Mouse (Mus musculus) testis, adult 2 months (tissue): ENCODE measurements at regions not wholly inside any gene's neighbourhood (a gene's known extent, or its start where the extent isn't known, plus 50 kb on each side); places are given as distances from the start of the nearest gene placed in this dataset.

ENCODE experiments used
- H3K27ac ChIP-seq: fragments of 200-500 bp; 2 replicates; pipeline ENCODE4 v1.5.1; 2012; ENCODE audit warnings: low read depth, low read length; ENCODE audit not compliant: control insufficient read depth, insufficient read depth
- H3K27me3 ChIP-seq: fragments of 200-500 bp; 2 replicates; pipeline ENCODE4 v1.6.1; 2012; ENCODE audit warnings: mild to moderate bottlenecking, low read length, moderate library complexity; ENCODE audit not compliant: control insufficient read depth, insufficient read depth
- H3K36me3 ChIP-seq: fragments of 200-500 bp; 2 replicates; pipeline ENCODE4 v1.6.1; 2012; ENCODE audit warnings: mild to moderate bottlenecking, low read length; ENCODE audit not compliant: control insufficient read depth, insufficient read depth
- H3K4me1 ChIP-seq: fragments of 200-500 bp; 2 replicates; pipeline ENCODE4 v1.6.1; 2012; ENCODE audit warnings: low read length; ENCODE audit not compliant: control insufficient read depth, insufficient read depth
- H3K4me3 ChIP-seq: fragments of 200-500 bp; 2 replicates; pipeline ENCODE4 v1.5.1; 2012; ENCODE audit warnings: low read depth, mild to moderate bottlenecking, low read length, moderate library complexity, mixed read lengths; ENCODE audit not compliant: control insufficient read depth
- CTCF ChIP-seq: fragments of 200-500 bp; IDR thresholded peaks from 2 replicates; pipeline ENCODE4 v1.5.1; 2012; ENCODE audit warnings: low read depth, mild to moderate bottlenecking, inconsistent platforms, low read length, moderate library complexity; ENCODE audit not compliant: control insufficient read depth, insufficient read depth, insufficient replicate concordance
- POLR2A ChIP-seq: fragments of 200-500 bp; IDR thresholded peaks from 2 replicates; pipeline ENCODE4 v1.6.1; 2012; ENCODE audit warnings: low read depth, mild to moderate bottlenecking, inconsistent platforms, low read length, moderate library complexity; ENCODE audit not compliant: control insufficient read depth

DNA sequence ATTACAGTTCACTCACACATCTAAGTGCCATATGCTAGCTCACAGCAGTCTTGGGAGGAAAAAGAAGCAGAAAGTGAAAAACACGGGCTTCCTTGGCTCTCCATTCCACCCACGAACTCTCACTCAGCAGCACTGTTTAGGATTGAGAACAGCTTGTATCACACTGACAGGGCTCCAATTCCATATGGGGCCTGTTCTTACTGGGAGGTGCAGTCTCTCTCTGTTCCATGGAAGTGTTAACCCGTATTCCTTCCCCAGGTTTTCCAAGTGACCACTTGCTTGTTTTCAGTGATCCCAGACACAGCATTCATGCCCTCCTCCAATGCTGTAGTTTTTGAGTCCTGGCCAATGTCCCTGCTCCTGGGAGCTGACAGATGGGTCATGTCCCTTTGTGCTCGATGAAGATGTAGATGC, 111.5 kb upstream of the C1qtnf3 start:
- H3K4me3 ChIP-seq, result no peak overlapping the region
- no peaks in the 10 kb centered on the region for H3K4me1 ChIP-seq
- H3K27ac ChIP-seq, result no peak overlapping the region
- TF ChIP-seq CTCF (no peak), POLR2A (no peak)
- H3K36me3 ChIP-seq, result no peaks in the 10 kb centered on the region
- no peaks in the 10 kb centered on the region for H3K27me3 ChIP-seq

DNA sequence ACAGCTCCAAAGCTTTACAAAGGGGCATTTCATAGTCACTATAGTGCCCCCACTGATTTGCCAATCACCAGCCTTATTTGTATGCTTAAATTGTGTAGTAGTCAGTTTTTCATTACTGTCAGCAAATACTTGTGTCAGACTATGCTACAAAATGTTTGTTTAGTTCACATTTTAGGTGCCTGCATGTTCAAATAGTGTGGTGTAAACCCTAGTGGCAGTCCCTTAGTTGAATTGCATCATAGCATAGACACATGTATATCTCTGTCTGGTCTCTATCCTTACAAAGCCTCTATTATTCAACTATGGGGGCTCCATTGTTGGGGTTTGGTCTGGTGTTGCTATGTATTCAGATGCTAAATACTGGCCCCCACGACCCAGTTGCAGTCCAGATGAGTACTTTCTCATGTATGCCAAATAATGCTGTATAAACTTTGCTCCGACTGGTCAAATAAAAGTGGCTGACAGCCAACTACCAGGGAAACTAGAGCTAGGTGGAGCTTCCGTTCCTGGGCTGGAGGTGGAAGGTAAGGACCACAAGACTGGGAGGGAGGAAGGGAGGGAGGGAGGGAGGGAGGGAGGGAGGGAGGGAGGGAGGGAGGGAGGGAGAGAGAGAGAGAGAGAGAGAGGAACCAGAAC, 109.0 kb upstream of the C1qtnf3 start:
- no peak overlapping the region for H3K4me3 ChIP-seq
- no peaks in the 10 kb centered on the region for H3K27me3 ChIP-seq
- no peaks in the 10 kb centered on the region for H3K4me1 ChIP-seq
- TF ChIP-seq POLR2A, result no peak
- no peak for TF ChIP-seq CTCF
- H3K36me3 ChIP-seq, result no peaks in the 10 kb centered on the region
- no peak overlapping the region for H3K27ac ChIP-seq

GRCm38 (mm10) chr15:10846722-10847121, 105.4 kb upstream of the C1qtnf3 start:
- no peaks in the 10 kb centered on the region for H3K36me3 ChIP-seq
- no peak for TF ChIP-seq CTCF
- TF ChIP-seq POLR2A, result no peak
- no peak overlapping the region for H3K4me3 ChIP-seq
- H3K27ac ChIP-seq, result no peak overlapping the region
- no peaks in the 10 kb centered on the region for H3K4me1 ChIP-seq
- no peaks in the 10 kb centered on the region for H3K27me3 ChIP-seq

- Histone ChIP-seq H3K27ac (no peak overlapping the region), H3K4me3 (no peak overlapping the region), H3K27me3 (no peaks in the 10 kb centered on the region), H3K36me3 (no peaks in the 10 kb centered on the region), H3K4me1 (peaks cover 12% of the 10 kb centered on the region)
- no peak for TF ChIP-seq CTCF
- no peak for TF ChIP-seq POLR2A
Observed at GRCm38 (mm10) chr15:10864004-10864775, 87.9 kb upstream of the C1qtnf3 start.

DNA sequence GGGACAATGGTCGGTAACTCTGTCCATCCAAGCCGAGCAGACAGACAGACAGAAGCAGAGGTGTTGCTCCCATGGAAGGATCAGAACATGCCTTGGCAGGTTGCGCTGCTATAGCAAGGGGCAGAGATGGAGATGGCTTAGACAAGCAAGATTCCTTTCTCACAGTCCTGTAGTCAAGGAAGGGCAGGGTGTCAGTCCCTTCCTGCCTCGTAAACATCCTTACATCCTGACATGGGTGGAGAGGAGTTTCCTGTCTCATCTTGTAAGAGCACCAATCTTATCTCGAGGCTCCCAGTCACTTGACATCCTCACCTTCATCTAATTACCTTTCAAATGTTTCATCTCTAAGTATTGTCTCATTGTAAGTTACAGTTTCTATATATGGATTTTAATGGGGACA, 87.0 kb upstream of the C1qtnf3 start:
- TF ChIP-seq CTCF (no peak), POLR2A (no peak)
- no peak overlapping the region for H3K27ac ChIP-seq

DNA sequence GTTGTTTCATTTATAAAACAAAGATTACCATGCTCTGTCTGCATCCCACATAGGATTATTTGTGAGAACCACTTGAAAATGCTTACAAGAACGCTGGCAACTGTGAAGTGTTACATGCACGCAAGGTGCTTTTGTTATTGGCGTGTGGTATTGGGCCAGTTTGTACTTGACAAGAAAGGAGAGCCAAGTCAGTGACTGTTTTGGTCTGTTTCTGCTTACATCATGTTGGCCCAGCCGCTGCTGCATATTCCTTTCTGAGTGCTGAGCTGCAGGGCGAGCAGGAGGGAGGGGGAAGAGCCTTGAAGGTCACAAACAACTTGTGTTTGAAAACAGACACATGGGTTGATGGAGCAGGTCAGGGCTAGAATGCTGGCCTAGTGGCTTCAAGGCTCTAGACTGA, 85.3 kb upstream of the C1qtnf3 start:
- Histone ChIP-seq H3K27me3 (no peaks in the 10 kb centered on the region), H3K4me3 (no peak overlapping the region), H3K36me3 (no peaks in the 10 kb centered on the region), H3K4me1 (peaks cover 14% of the 10 kb centered on the region), H3K27ac (no peak overlapping the region)
- TF ChIP-seq POLR2A (no peak), CTCF (no peak)

More for the DNA sequence above, 87.0 kb upstream of the C1qtnf3 start:
- Histone ChIP-seq H3K4me1 (peaks cover 14% of the 10 kb centered on the region), H3K27me3 (no peaks in the 10 kb centered on the region), H3K4me3 (no peak overlapping the region), H3K36me3 (no peaks in the 10 kb centered on the region)

GRCm38 (mm10) chr15:10868115-10868514, 84.0 kb upstream of the C1qtnf3 start:
- Histone ChIP-seq H3K4me1 (peaks cover 14% of the 10 kb centered on the region), H3K4me3 (no peak overlapping the region), H3K27me3 (no peaks in the 10 kb centered on the region), H3K36me3 (no peaks in the 10 kb centered on the region), H3K27ac (no peak overlapping the region)
- TF ChIP-seq CTCF (no peak), POLR2A (no peak)
